Mouse (Mus musculus) heart, embryonic 16.5 days (tissue): Measurements from ENCODE around the gene Ogfod3. TPM values are rescaled to one million over a fixed set of nuclear protein-coding genes. Genes with fewer than 3 reads are reported as not detected.

Experiments
- ATAC-seq: fragments of 200-750 bp; cut with Nextera tagmentation; replicated peaks from 2 replicates; pipeline ENCODE4 v1.8.0; 2017; ENCODE audit warnings: moderate number of reproducible peaks; ENCODE audit not compliant: insufficient read depth, low FRiP score; ENCODE audit errors: extremely low read depth
- H3K27ac ChIP-seq: fragments of 300-500 bp; sonication (generic); 2 replicates; pipeline ENCODE4 v1.5.1; 2014; ENCODE audit warnings: mild to moderate bottlenecking, low read length, control low read depth, moderate library complexity
- H3K27me3 ChIP-seq: fragments of 300-500 bp; sonication (generic); 2 replicates; pipeline ENCODE4 v1.6.1; 2014; ENCODE audit warnings: low read length, mixed read lengths; ENCODE audit not compliant: control insufficient read depth, insufficient read depth
- H3K36me3 ChIP-seq: fragments of 300-500 bp; sonication (generic); 2 replicates; pipeline ENCODE4 v1.6.1; 2014; ENCODE audit not compliant: control insufficient read depth, insufficient read depth
- H3K4me1 ChIP-seq: fragments of 300-500 bp; sonication (generic); 2 replicates; pipeline ENCODE4 v1.6.1; 2014; ENCODE audit warnings: low read length, mixed read lengths; ENCODE audit not compliant: control insufficient read depth, insufficient read depth
- H3K4me2 ChIP-seq: fragments of 300-500 bp; sonication (generic); 2 replicates; pipeline ENCODE4 v1.6.1; 2014; ENCODE audit warnings: low read depth, mild to moderate bottlenecking, control low read depth, low read length
- H3K4me3 ChIP-seq: fragments of 300-500 bp; sonication (generic); 2 replicates; pipeline ENCODE4 v1.5.1; 2014; ENCODE audit warnings: mild to moderate bottlenecking, control low read depth, low read length
- H3K9ac ChIP-seq: fragments of 300-500 bp; sonication (generic); 2 replicates; pipeline ENCODE4 v1.6.1; 2014; ENCODE audit warnings: low read length, control low read depth
- H3K9me3 ChIP-seq: fragments of 300-500 bp; sonication (generic); replicated peaks from 2 replicates; pipeline ENCODE4 v1.6.1; 2016; ENCODE audit warnings: low read length; ENCODE audit not compliant: control insufficient read depth
- whole genome bisulfite sequencing: fragments of 180-500 bp; shearing (Covaris S2); extraction: QIAGEN DNeasy Blood & Tissue Kit; methylation state at CpG from one replicate; pipeline ENCODE4 v1.1.7; 2014; 5-methylcytosine and 5-hydroxymethylcytosine counted together
- polyA plus RNA-seq: library from polyadenylated mRNA; unstranded; fragments of >200 nt; fragmentation: Nextera tagmentation; extraction: Ambion mirVana; gene quantifications from 2 replicates; pipeline ENCODE4 v1.2.1, GENCODE M21; 2015

Gene Ogfod3
- polyA plus RNA-seq, 1 experiment from 2014 or later, result 32.7 TPM

- Histone ChIP-seq H3K27me3 (no peaks in the 10 kb centered on the region), H3K9me3 (no peaks in the 10 kb centered on the region), H3K27ac (no peak overlapping the region), H3K9ac (no peak overlapping the region), H3K4me3 (no peak overlapping the region), H3K4me1 (peaks cover 2% of the 10 kb centered on the region; the same call in 1 of the 2 replicates), H3K36me3 (no peaks in the 10 kb centered on the region), H3K4me2 (no peak overlapping the region)
- WGBS, result 57% methylated on average over 3 of the region's 3 CpGs
- no peak for ATAC-seq
Measured at GRCm38 (mm10) chr11:121174234-121174633, 30.3 kb downstream of the Ogfod3 start.

DNA sequence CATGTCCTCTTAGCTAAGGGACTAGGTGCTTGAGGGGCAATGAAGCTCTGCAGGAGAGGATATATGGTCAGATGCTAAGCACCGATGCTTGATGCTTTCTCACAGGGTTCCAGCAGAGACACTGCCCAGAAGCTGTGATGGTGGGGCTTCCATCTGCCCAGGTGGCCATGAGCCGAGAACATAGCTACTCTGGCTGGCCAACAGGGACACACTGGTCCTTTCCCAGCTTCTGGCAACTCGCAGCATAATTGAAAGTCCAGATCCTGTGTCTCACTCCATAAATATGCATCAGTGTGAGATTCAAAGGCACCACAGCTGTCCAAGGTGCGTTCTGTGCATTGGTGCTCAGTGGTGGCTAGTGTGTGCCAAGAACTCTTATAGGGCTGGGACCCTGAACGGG is 31.3 kb downstream of the Ogfod3 start:
- Histone ChIP-seq H3K36me3 (no peaks in the 10 kb centered on the region), H3K4me1 (peaks cover 2% of the 10 kb centered on the region; the same call in 1 of the 2 replicates), H3K9ac (no peak overlapping the region), H3K4me3 (no peak overlapping the region), H3K27me3 (no peaks in the 10 kb centered on the region), H3K4me2 (no peak overlapping the region), H3K27ac (no peak overlapping the region), H3K9me3 (no peaks in the 10 kb centered on the region)
- no peak for ATAC-seq
- WGBS, result 86% methylated on average over 5 of the region's 5 CpGs

- H3K4me2 ChIP-seq, result no peak overlapping the region
- ATAC-seq, result no peak
- no peaks in the 10 kb centered on the region for H3K27me3 ChIP-seq
- 77% methylated on average over 4 of the region's 4 CpGs for WGBS
- no peaks in the 10 kb centered on the region for H3K4me1 ChIP-seq
- H3K9me3 ChIP-seq, result no peaks in the 10 kb centered on the region
- H3K36me3 ChIP-seq, result no peaks in the 10 kb centered on the region
- H3K9ac ChIP-seq, result no peak overlapping the region
- no peak overlapping the region for H3K4me3 ChIP-seq
- no peak overlapping the region for H3K27ac ChIP-seq
Measured at GRCm38 (mm10) chr11:121163751-121164150, 40.8 kb downstream of the Ogfod3 start.

GRCm38 (mm10) chr11:121160636-121161346 is 43.7 kb downstream of the Ogfod3 start:
- no peak for ATAC-seq
- H3K27ac ChIP-seq, result no peak overlapping the region
- H3K9me3 ChIP-seq, result no peaks in the 10 kb centered on the region
- H3K4me2 ChIP-seq, result no peak overlapping the region
- H3K36me3 ChIP-seq, result no peaks in the 10 kb centered on the region
- peaks cover 20% of the 10 kb centered on the region for H3K27me3 ChIP-seq
- 92% methylated on average over 26 of the region's 26 CpGs for WGBS
- no peak overlapping the region for H3K9ac ChIP-seq
- 0 out of 2 replicates have a peak, but pooled peaks cover 4% of the 10 kb centered on the region for H3K4me1 ChIP-seq
- H3K4me3 ChIP-seq, result no peak overlapping the region

GRCm38 (mm10) chr11:121159971-121160370 is 44.5 kb downstream of the Ogfod3 start, which contains the start of gene Uts2r:
TSS of gene Uts2r (plus strand) at chr11:121160271.
- Histone ChIP-seq H3K27me3 (peaks cover 28% of the 10 kb centered on the region), H3K4me1 (0 out of 2 replicates have a peak, but pooled peaks cover 4% of the 10 kb centered on the region), H3K4me3 (no peak within 1 kb of the TSS), H3K27ac (no peak within 1 kb of the TSS), H3K36me3 (no peaks in the 10 kb centered on the region), H3K4me2 (no peak within 1 kb of the TSS), H3K9me3 (no peaks in the 10 kb centered on the region), H3K9ac (no peak within 1 kb of the TSS)
- no peak for ATAC-seq
- WGBS, result 83% methylated on average over 5 of the region's 5 CpGs

DNA sequence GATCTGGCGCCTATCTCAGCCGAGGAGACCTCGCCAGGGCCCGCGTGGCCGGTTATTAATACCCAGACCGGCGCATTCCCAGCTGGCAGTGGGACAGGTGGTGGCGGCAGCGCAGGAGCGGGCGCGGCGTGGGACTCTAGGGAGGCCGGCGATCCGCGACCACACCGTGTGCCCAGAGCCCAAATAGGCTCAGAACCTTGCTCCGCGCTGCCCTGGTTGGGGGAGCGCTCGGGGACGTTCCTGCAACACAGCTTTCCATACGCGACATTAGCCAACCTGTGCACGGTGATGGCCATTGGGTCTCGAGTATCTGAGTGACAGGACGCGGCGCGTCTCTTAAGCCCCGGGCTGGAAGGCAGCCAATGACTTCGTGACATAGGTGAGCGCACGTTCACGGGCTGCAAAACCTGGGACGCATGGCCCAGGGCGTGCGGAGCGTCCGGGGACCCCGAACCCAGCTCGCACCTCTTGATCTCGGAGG is 48.1 kb downstream of the Ogfod3 start:
- ATAC-seq, result 0 out of 2 replicates have a peak, but pooled peaks have one; percentile 52
- H3K27ac ChIP-seq, result no peak overlapping the region
- no peaks in the 10 kb centered on the region for H3K36me3 ChIP-seq
- H3K27me3 ChIP-seq, result peaks cover 31% of the 10 kb centered on the region
- H3K4me1 ChIP-seq, result 0 out of 2 replicates have a peak, but pooled peaks cover 4% of the 10 kb centered on the region
- peak overlapping the region; percentile 68 for H3K4me2 ChIP-seq
- 2% methylated on average over 45 of the region's 45 CpGs for WGBS
- peak overlapping the region; percentile 15 for H3K9ac ChIP-seq
- peak overlapping the region; percentile 40 for H3K4me3 ChIP-seq
- H3K9me3 ChIP-seq, result no peaks in the 10 kb centered on the region

- 48% methylated on average over 4 of the region's 4 CpGs for WGBS
Measured at GRCm38 (mm10) chr11:121154203-121154602, 50.3 kb downstream of the Ogfod3 start.

GRCm38 (mm10) chr11:121148193-121148592 is 56.3 kb downstream of the Ogfod3 start:
- H3K4me3 ChIP-seq, result no peak overlapping the region
- H3K4me2 ChIP-seq, result no peak overlapping the region
- H3K36me3 ChIP-seq, result no peaks in the 10 kb centered on the region
- H3K27me3 ChIP-seq, result no peaks in the 10 kb centered on the region
- H3K9ac ChIP-seq, result no peak overlapping the region
- no peaks in the 10 kb centered on the region for H3K4me1 ChIP-seq
- H3K9me3 ChIP-seq, result no peaks in the 10 kb centered on the region
- no peak overlapping the region for H3K27ac ChIP-seq
- WGBS, result 81% methylated on average over 3 of the region's 3 CpGs
- ATAC-seq, result no peak

More at GRCm38 (mm10) chr11:121154203-121154602, 50.3 kb downstream of the Ogfod3 start:
- no peak for ATAC-seq
- Histone ChIP-seq H3K9me3 (no peaks in the 10 kb centered on the region), H3K4me2 (no peak overlapping the region), H3K36me3 (no peaks in the 10 kb centered on the region), H3K4me1 (0 out of 2 replicates have a peak, but pooled peaks cover 4% of the 10 kb centered on the region), H3K4me3 (no peak overlapping the region), H3K27me3 (peaks cover 31% of the 10 kb centered on the region), H3K27ac (no peak overlapping the region), H3K9ac (no peak overlapping the region)

DNA sequence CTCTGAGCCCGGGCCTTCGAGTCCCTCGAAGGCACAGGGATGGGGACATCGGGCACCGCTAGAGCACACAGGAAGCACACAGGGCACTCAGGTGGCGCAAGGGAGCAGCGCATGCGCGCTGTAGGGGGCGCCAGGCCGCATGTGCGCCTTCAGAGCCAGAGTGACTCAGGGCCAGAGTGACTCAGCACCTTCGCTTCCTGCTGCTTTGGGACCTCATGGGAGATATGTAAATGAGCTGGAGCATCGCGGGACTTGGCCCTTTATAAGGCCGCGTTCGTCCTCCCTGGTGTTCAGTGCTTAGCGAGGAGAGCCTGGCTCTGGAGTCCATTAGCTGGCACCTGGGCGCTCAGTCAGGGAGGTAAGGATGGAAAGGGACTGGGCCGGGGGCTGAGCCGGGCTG is 58.6 kb downstream of the Ogfod3 start, which contains the start of gene Tex19.1:
Tex19.1 (plus strand) TSS at position 279 of the 400 bp plus-strand sequence.
- no peak for ATAC-seq

More for the DNA sequence above, 58.6 kb downstream of the Ogfod3 start, which contains the start of gene Tex19.1:
- WGBS, result 89% methylated on average over 22 of the region's 22 CpGs
- Histone ChIP-seq H3K36me3 (no peaks in the 10 kb centered on the region), H3K4me1 (no peaks in the 10 kb centered on the region), H3K27me3 (no peaks in the 10 kb centered on the region), H3K9me3 (no peaks in the 10 kb centered on the region), H3K9ac (no peak within 1 kb of the TSS), H3K4me3 (no peak within 1 kb of the TSS), H3K4me2 (no peak within 1 kb of the TSS), H3K27ac (no peak within 1 kb of the TSS)
